Comparison of ENCODE assay signal across 14 mouse cellular contexts in genomic region chr11:94838140-94838539, GRCm38 (mm10). TPM values are rescaled to one million over a fixed set of nuclear protein-coding genes. Genes with fewer than 3 reads are reported as not detected.
DNase-seq lines count a peak whose midpoint lies in the region; ATAC-seq and TF ChIP-seq lines count a peak whose summit lies in the region.
"Had no signal": no experiment of that assay in that cellular context is flagged by ENCODE, and none has a peak within 500 bp of the region (broad histone marks: within the 10 kb centered on the region; RNA-seq: fewer than 3 reads in every experiment).

No protein-coding gene starts in this region.

- intact Hi-C loops in left cerebral cortex, adult 2 months (cut with DNase I) = no loop called here

- H3K27ac ChIP-seq in left cerebral cortex, adult 2 months = no peak overlapping the region
- H3K27ac ChIP-seq: intestine, embryonic 15.5 days; neural tube, embryonic 12.5 days had no signal

- H3K27me3 ChIP-seq in Patski = peaks cover 6% of the 10 kb centered on the region
- H3K27me3 ChIP-seq: intestine, embryonic 15.5 days; neural tube, embryonic 12.5 days had no signal

- CTCF ChIA-PET in Patski (lab: Charles Lee) = interaction anchor here (1.2 to 4.3 kb wide), 2 partner anchors 99 to 108 kb away, joined by 5 to 17 read pairs; no protein-coding TSS in a partner anchor

- in situ Hi-C loops in Patski (cut with MboI; ENCODE audit: low pct_unique_long_range_greater_than_20kb) = no loop called here

- no peak overlapping the region for H3K4me3 ChIP-seq in left cerebral cortex, adult 2 months
- H3K4me3 ChIP-seq: intestine, embryonic 15.5 days; neural tube, embryonic 12.5 days had no signal

- peak; percentile 45 for TF ChIP-seq CTCF in left cerebral cortex, adult 2 months (IDR thresholded peaks at IDR 0.05)
- peak; percentile 26 for TF ChIP-seq CTCF in Patski (IDR thresholded peaks at IDR 0.05)

- POLR2A ChIA-PET in Patski (lab: Charles Lee) = no interaction called here

- no peak for ATAC-seq in CD4-positive, CD25-positive, alpha-beta regulatory T cell, adult 4 months
- ATAC-seq in Patski = no peak
- 0 out of 2 replicates have a peak, but pooled peaks have one; percentile 42 for ATAC-seq in megakaryocyte progenitor cell, adult 5-6 weeks (replicated peaks; ENCODE audit: poor library complexity)
- ATAC-seq: intestine, embryonic 15.5 days had no signal

- DNase-seq in CD4-positive, CD25-positive, alpha-beta regulatory T cell, adult 2 months (ENCODE audit: low read depth, low spot score) = peak; percentile 9
- DNase-seq in left cerebral cortex, adult 2 months (ENCODE audit: extremely low spot score in 1 of 2, low spot score in 2 of 2) = no peak
- DNase-seq in left cerebral cortex, adult 8-10 months (ENCODE audit: low spot score in 2 of 2) = no peak
- no peak for DNase-seq in Patski (ENCODE audit: low read depth, low spot score)
- DNase-seq in right cerebral cortex, postnatal 14 days = no peak
- DNase-seq in adrenal gland, adult 18-20 months (ENCODE audit: low spot score in 2 of 2) = no peak
- DNase-seq: cerebellum, adult 18-20 months; thymus, adult 18-20 months had no signal

RNA-seq across cellular contexts. Expression of gene Tmem92, which starts 55.6 kb away (rescaled TPM):
- polyA plus RNA-seq in CD4-positive, CD25-positive, alpha-beta regulatory T cell, adult 4 months (2017; shearing (Covaris generic)) = not detected
- total RNA-seq in left cerebral cortex, adult 2 months (2021) = not detected
- total RNA-seq in left cerebral cortex, adult 8-10 months (2022) = not detected
- not detected for polyA plus RNA-seq in Patski (2021)
- not detected in 2 replicates for total RNA-seq in megakaryocyte progenitor cell, adult 5-6 weeks (2015)
- total RNA-seq in megakaryocyte progenitor cell, adult 5-6 weeks (2017) = not detected in 2 replicates
- not detected for total RNA-seq in adrenal gland, adult 18-20 months (2021)
- total RNA-seq: left cerebral cortex, adult 18-20 months had no signal
- polyA plus RNA-seq: liver, embryonic 16.5 days; neural tube, embryonic 12.5 days had no signal
